Mouse (Mus musculus) left cerebral cortex, postnatal 36 days (tissue): ENCODE results near the gene Tra2a. TPM values are rescaled to one million over a fixed set of nuclear protein-coding genes. Genes with fewer than 3 reads are reported as not detected.
"Not testable (repeated sequence)": the region's sequence is repeated elsewhere in the genome, so short reads cannot be mapped to it uniquely, and the experiment has no call there.

Experiments
- DNase-seq, 2 experiments: peaks; one replicate each; pipeline ENCODE4 v3.0.0; 2021 to 2022; ENCODE audit warnings: low spot score in 2 of 2, mixed read lengths in 1 of 2
- intact Hi-C: fragments of 180-260 bp; cut with DNase I; formaldehyde crosslinking; loops from one replicate; pipeline ENCODE4 v1.15.1; 2025
- total RNA-seq, 2 experiments: library from RNA; stranded (reverse); gene quantifications; 2 replicates each; pipeline ENCODE4 v1.2.3; 2021

The Tra2a gene
- total RNA-seq: 10 to 100 TPM; 51.1 to 86.5 TPM

- intact Hi-C loops: loop anchor here (5.0 kb wide), 1 partner anchor 1303 kb away; the partner anchor contains the start of gene Cycs
- peak; percentile 95 to 96 for DNase-seq
Measured at GRCm38 (mm10) chr6:49263847-49264243, at the start of gene Tra2a. Gene Tra2a (minus strand): TSS chr6:49264033.

DNA sequence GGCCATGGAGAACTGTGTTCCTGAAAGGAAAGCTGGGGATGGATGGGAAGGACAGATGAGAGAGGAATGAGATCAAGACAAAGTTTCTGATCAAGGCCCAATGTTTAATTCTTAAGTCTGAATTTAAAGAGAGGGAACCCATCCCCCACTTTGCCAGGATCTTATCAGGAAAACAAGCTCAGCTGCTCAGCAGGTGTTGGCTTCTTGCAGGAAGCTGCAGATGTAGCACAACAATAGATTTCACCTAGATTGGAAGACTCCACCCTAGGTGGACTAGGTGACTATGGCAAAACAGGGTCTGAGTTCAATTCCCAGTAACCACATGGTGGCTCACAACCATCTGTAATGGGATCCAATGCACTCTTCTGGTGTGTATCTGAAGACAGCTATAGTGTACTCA is 34.5 kb upstream of the Tra2a start:
- DNase-seq: no peak
- intact Hi-C loops: no loop called here

GRCm38 (mm10) chr6:49282122-49282521 is 18.3 kb upstream of the Tra2a start:
- intact Hi-C loops: no loop called here
- peak in 1 of 2 experiments; percentile 3 for DNase-seq

GRCm38 (mm10) chr6:49280942-49281341 is 17.1 kb upstream of the Tra2a start:
- intact Hi-C loops: no loop called here
- no peak for DNase-seq

DNA sequence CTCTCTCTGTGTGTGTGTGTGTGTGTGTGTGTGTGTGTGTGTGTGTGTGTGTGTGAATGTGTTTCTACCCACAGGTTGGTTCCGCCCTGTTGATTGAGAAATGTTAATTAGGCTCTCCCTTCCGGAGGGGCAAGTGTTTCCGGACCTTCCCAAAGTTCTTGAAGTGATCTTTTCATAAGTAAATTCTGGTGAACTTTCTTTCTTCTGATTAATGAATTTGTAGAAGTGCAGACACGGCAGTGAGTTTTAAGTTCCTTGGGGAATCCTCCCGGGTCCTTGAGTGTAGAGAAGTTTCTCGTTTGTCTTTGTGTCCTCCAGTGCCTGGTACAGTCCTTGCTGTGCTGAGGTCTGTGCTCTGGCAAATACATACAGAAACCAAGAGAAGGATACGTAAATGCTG is 11.5 kb upstream of the Tra2a start:
- intact Hi-C loops: no loop called here
- no peak for DNase-seq

DNA sequence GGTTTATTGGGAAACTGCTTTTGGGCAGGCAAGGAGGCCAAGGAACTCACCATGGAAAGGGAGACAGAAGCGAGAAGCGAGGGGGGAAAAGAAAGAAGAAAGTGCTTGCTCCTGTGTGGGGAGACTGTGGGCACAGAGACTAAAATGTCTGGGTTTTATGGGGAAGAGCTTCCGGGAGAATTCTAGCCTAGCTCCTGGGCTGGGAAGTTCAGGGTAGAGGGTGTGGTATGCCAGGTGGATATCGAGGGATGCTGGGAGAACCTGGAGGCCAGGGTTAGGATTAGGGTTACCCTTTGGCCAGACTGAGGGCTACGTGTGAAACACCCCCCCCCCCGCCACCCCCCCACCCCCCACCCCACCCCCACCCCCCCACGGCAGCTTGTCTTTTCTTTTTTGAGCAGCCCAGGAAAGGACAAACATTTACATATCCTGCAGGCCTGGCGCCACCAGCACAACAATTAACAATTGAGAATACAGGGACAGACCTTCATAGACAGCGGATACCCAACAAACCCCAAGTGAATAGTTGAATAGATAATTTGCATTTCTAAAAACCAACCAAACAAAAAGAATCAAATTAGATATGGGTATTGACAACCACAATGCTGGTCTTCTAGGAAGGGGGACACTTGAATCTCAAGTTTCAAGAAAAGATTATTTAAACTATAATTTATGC is 10.7 kb upstream of the Tra2a start:
- DNase-seq: no peak
- intact Hi-C loops: no loop called here

DNA sequence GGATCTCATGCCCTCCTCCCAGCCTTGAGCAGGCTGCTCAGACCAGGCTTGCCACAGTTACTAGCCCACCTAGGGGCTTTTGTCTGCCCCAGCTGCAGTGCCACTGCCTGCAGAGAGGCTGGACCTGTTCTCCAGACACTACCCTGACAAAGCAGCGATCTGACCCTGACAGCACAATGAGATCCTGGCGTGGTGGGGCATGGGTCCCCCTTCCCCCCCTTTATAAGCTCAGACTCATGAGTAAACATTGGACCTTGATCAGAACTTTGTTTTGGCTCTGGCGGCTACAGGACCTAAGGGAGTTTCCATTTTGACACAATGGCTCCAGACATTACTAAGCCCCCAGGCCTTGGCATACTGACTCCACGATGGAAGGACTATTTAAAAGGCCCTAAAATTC is 10.1 kb upstream of the Tra2a start:
- no peak for DNase-seq
- intact Hi-C loops: no loop called here

DNA sequence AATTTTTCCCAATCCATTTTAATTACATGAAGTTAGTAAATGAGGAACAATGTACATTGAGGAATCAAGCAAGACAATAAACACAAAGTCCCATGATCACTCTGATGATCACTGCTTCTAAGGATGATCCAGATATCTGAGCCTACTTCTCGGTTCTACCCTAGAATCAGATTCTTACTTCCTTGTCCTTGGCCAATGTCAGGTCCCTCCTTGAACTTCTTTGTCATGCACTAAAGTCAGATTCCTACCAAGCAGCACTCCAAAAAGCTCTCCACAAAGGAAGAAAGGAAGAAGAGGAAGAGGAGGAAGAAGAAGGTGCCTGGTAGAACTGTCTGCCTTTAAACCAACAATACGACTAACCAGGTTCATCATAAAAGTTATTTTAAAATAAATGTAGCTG is 9.0 kb upstream of the Tra2a start:
- intact Hi-C loops: no loop called here
- no peak for DNase-seq

- no peak for DNase-seq
- intact Hi-C loops: no loop called here
Measured at GRCm38 (mm10) chr6:49271815-49272214, 8.0 kb upstream of the Tra2a start.

GRCm38 (mm10) chr6:49269923-49270322 is 6.1 kb upstream of the Tra2a start:
- intact Hi-C loops: loop anchor here (1.0 kb wide), 1 partner anchor 128 kb away; no protein-coding TSS in a partner anchor
- peak in 1 of 2 experiments; percentile 11 for DNase-seq

DNA sequence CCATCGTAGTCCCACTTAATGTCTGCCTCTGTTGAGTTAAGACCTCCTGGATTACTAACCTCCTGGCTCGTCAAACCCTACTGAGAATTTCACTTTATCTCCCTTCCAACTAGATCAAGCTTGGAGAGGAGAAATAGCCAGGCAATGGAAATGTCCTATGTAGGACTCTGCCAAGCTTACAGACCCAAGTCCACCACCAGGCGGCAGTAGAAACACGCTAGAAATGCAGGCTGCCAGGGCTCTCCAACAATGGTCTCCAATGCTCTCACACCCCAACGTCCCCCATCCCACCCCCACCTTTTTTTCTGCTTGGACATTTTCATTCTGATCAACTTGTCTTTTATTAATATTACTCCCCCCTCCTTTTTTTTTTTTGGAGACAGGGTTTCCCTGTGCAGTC is 5.4 kb upstream of the Tra2a start:
- peak; percentile 47 to 61 for DNase-seq
- intact Hi-C loops: no loop called here

DNA sequence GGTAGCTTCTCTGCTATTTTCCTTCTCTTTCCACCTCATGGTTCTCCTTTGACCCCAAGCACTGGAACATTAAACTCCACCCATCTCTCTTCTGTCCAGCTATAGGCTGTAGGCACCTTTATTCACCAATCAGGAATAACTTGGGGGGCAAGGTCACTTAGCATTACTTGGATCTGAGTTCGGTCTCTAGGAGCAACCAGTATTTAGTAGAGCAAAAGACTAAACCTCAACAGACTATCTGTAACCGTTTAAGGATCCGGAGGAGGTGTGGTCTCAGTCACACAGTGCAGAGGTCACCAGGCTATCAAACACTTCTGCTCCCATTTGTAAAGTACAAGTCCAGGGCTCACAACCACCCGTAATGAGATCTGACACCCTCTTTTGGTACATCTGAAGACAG is 3.9 kb upstream of the Tra2a start:
- intact Hi-C loops: loop anchor here (2.0 kb wide), 1 partner anchor 51 kb away; the partner anchor contains the start of gene Ccdc126
- DNase-seq: no peak

- intact Hi-C loops: not testable (repeated sequence)
Measured at GRCm38 (mm10) chr6:49265207-49265606, 1.4 kb upstream of the Tra2a start.

GRCm38 (mm10) chr6:49264446-49264845 is 613 bp upstream of the Tra2a start:
- intact Hi-C loops: loop anchor here (5.0 kb wide), 1 partner anchor 1303 kb away; the partner anchor contains the start of gene Cycs
- not testable (repeated sequence) for DNase-seq

More at GRCm38 (mm10) chr6:49265207-49265606, 1.4 kb upstream of the Tra2a start:
- not testable (repeated sequence) for DNase-seq

DNA sequence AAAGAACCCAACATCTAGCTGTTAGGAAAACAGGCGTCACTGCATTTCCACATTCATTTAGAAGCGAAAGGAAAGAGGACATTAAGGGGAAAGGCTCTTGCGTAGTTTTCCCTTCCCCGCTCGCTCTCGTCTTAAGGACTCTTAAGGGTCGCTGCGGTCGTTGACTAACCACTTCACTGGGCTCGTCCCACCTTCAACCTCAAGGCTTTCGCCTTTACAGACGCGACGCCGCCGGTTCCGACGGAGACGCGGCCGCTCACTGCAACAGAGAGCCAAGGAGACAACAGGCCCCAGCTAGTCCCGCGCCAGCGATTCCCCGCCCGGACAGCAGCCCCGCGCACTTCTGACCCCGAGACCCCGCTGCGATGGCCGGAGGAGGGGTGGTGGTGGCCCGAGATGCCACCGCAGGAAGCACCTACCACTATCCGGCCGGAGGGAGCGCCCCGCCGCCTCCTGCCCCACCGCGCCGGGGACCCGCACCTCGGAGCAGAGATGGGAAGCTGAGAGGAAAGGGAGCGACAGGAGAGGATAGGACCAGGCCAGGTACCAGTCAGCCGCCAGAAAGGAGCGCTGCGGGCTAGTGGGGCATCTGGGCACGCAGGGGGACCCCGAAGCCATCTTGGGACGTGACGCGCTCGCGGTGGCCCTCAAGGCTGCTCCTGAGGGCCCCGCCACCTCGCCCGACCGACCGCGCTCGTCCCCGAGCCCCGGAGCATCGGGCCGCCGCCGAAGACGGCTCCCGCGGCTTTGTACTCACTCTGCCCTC is 569 bp downstream of the Tra2a start:
- peak in 1 of 2 experiments; percentile 58 for DNase-seq
- intact Hi-C loops: loop anchor here (5.0 kb wide), 1 partner anchor 1304 kb away; the partner anchor contains the start of gene Cycs

DNA sequence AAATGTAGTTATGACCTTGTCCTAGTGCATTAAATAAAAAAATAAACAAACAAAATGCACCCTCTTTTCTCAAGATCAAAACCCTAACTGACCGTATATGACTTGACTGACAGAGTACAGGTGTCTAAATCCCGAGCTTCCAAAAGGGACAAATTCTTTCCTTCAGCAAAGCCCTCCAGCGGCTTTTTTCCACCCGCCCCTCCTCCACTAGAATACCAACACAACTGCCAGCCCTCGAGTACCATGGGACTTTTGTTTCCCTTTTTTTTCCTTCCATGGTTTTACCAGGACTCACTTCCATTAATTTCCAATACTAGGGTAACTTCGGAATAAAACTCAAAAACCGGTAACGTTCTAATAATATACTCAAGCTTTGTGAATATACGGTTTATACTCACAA is 1.4 kb downstream of the Tra2a start:
- DNase-seq: no peak
- intact Hi-C loops: loop anchor here (5.0 kb wide), 1 partner anchor 1305 kb away; the partner anchor contains the start of gene Cycs

DNA sequence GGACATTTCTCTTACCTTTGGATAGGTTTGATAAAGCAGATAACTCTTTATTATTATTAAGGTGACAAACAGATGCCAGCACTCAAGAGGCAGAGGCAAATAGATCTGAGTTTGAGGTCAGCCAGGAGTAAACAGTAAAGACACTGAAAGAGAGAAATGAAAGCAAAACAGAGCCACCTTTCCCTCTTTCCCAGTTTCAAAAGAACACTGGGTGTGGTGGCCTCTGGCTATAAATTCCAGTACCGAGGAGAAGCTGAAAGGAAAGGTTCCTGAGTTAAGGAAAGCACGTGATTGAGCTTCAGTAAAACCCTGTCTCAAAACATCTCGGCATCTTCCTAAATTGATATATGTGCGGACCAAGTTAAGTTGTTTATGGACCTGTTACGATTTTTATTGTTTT is 4.1 kb downstream of the Tra2a start:
- intact Hi-C loops: loop anchor here (5.0 kb wide), 1 partner anchor 1308 kb away; the partner anchor contains the start of gene Cycs
- DNase-seq: no peak

DNA sequence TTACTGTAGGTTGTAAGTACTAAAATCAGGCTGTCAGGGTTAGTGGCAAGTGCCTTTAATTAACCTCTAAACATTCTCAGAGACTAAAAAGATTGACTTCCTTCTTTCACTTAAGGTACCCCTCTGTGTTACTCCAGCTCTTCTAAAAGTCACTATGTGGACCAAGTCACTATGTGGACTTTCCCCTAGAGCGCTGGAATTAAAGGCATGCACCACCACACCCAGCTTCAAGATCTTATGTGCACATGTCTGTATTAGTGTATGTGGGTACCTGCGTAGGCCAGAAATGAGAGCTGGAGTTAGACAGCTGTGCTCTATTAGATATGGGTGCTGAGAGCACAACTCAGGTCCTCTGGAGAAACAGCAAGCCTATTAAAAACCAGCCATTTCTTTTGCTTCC is 6.0 kb downstream of the Tra2a start:
- intact Hi-C loops: no loop called here
- DNase-seq: no peak

- intact Hi-C loops: no loop called here
- DNase-seq: no peak
Measured at GRCm38 (mm10) chr6:49252207-49252606, 11.6 kb downstream of the Tra2a start.

DNA sequence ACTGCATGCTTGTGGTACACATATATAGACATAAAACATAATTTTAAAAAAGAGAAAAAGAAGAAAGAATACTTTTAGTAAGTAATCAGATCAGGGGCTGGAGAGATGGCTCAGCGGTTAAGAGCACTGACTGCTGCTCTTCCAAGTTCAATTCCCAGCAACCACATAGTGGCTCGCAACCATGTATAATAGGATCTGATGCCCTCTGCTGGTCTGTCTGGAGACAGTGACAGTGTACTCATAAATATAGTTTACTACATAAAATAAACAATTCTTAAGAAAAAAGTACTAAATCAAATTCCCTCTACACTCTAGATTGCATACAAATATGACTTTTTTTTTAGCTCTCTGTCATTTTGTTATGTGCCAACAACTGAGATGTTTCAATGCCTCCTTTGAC is 12.6 kb downstream of the Tra2a start:
- DNase-seq: no peak
- intact Hi-C loops: no loop called here

- no peak for DNase-seq
- intact Hi-C loops: no loop called here
Measured at GRCm38 (mm10) chr6:49247246-49247645, 16.6 kb downstream of the Tra2a start.
